Mouse (Mus musculus) heart, embryonic 11.5 days (tissue): ENCODE results near the gene Ephb3. TPM values are rescaled to one million over a fixed set of nuclear protein-coding genes. Genes with fewer than 3 reads are reported as not detected.

Source experiments
- ATAC-seq: fragments of 200-750 bp; cut with Nextera tagmentation; replicated peaks from 2 replicates; pipeline ENCODE4 v1.8.0; 2017; ENCODE audit warnings: moderate library complexity; ENCODE audit not compliant: insufficient number of reproducible peaks, low FRiP score, low TSS enrichment
- H3K27ac ChIP-seq: fragments of 300-500 bp; sonication (generic); 2 replicates; pipeline ENCODE4 v1.5.1; 2014; ENCODE audit warnings: mild to moderate bottlenecking, low read depth, low read length
- H3K27me3 ChIP-seq: fragments of 300-500 bp; sonication (generic); 2 replicates; pipeline ENCODE4 v1.6.1; 2014; ENCODE audit warnings: mild to moderate bottlenecking, low read length, mixed read lengths; ENCODE audit not compliant: control insufficient read depth, insufficient read depth
- H3K36me3 ChIP-seq: fragments of 300-500 bp; sonication (generic); 2 replicates; pipeline ENCODE4 v1.6.1; 2014; ENCODE audit warnings: mild to moderate bottlenecking, low read length, moderate library complexity, mixed read lengths; ENCODE audit not compliant: control insufficient read depth, insufficient read depth
- H3K4me1 ChIP-seq: fragments of 300-500 bp; sonication (generic); 2 replicates; pipeline ENCODE4 v1.6.1; 2014; ENCODE audit warnings: low read length; ENCODE audit not compliant: control insufficient read depth, insufficient read depth
- H3K4me2 ChIP-seq: fragments of 300-500 bp; sonication (generic); 2 replicates; pipeline ENCODE4 v1.6.1; 2014; ENCODE audit warnings: mild to moderate bottlenecking, moderate library complexity
- H3K4me3 ChIP-seq: fragments of 300-500 bp; sonication (generic); 2 replicates; pipeline ENCODE4 v1.5.1; 2014; ENCODE audit warnings: low read depth, low read length
- H3K9ac ChIP-seq: fragments of 300-500 bp; sonication (generic); 2 replicates; pipeline ENCODE4 v1.6.1; 2014; ENCODE audit warnings: mild to moderate bottlenecking, low read depth, low read length, moderate library complexity
- H3K9me3 ChIP-seq: fragments of 300-500 bp; sonication (generic); replicated peaks from 2 replicates; pipeline ENCODE4 v1.6.1; 2016; ENCODE audit warnings: low read length; ENCODE audit not compliant: control insufficient read depth
- WGBS: fragments of 180-500 bp; shearing (Covaris S2); extraction: QIAGEN DNeasy Blood & Tissue Kit; methylation state at CpG from one replicate; pipeline ENCODE4 v1.1.7; 2014; ENCODE audit not compliant: insufficient replicate concordance; 5-methylcytosine and 5-hydroxymethylcytosine counted together
- microRNA-seq: library from miRNA; unstranded; fragments of <30 nt; microRNA quantifications from one replicate; pipeline ENCODE4, GENCODE M21; 2016; ENCODE audit warnings: borderline number of aligned reads
- polyA plus RNA-seq: library from polyadenylated mRNA; unstranded; fragments of >200 nt; fragmentation: Nextera tagmentation; extraction: Ambion mirVana; gene quantifications from 2 replicates; pipeline ENCODE4 v1.2.1, GENCODE M21; 2014

Ephb3 gene
- polyA plus RNA-seq, 1 experiment from 2014 or later: 12.9 TPM

GRCm38 (mm10) chr16:21255574-21256304 lies 51.2 kb downstream of the Ephb3 start:
- Histone ChIP-seq H3K27ac (no peak overlapping the region), H3K4me2 (no peak overlapping the region), H3K9ac (no peak overlapping the region), H3K4me1 (peaks cover 14% of the 10 kb centered on the region), H3K4me3 (no peak overlapping the region), H3K9me3 (no peaks in the 10 kb centered on the region), H3K27me3 (no peaks in the 10 kb centered on the region), H3K36me3 (no peaks in the 10 kb centered on the region)
- no peak for ATAC-seq
- 53% methylated on average over 11 of the region's 11 CpGs for WGBS

GRCm38 (mm10) chr16:21256514-21257305 lies 52.2 kb downstream of the Ephb3 start:
- no peaks in the 10 kb centered on the region for H3K9me3 ChIP-seq
- H3K36me3 ChIP-seq: no peaks in the 10 kb centered on the region
- peaks cover 14% of the 10 kb centered on the region for H3K4me1 ChIP-seq
- no peak overlapping the region for H3K4me2 ChIP-seq
- no peak overlapping the region for H3K4me3 ChIP-seq
- no peak overlapping the region for H3K27ac ChIP-seq
- ATAC-seq: no peak
- WGBS: 77% methylated on average over 12 of the region's 12 CpGs
- H3K27me3 ChIP-seq: no peaks in the 10 kb centered on the region
- no peak overlapping the region for H3K9ac ChIP-seq

- H3K9me3 ChIP-seq: no peaks in the 10 kb centered on the region
- WGBS: 81% methylated on average over 7 of the region's 7 CpGs
- H3K27ac ChIP-seq: no peak overlapping the region
- no peak overlapping the region for H3K4me3 ChIP-seq
- H3K4me1 ChIP-seq: peaks cover 6% of the 10 kb centered on the region; the same call in 1 of the 2 replicates
- H3K4me2 ChIP-seq: no peak overlapping the region
- no peak for ATAC-seq
- H3K27me3 ChIP-seq: no peaks in the 10 kb centered on the region
- no peak overlapping the region for H3K9ac ChIP-seq
- H3K36me3 ChIP-seq: no peaks in the 10 kb centered on the region
Measured at GRCm38 (mm10) chr16:21265417-21265816, 60.9 kb downstream of the Ephb3 start.

- H3K4me2 ChIP-seq: no peak overlapping the region
- H3K4me3 ChIP-seq: no peak overlapping the region
- H3K36me3 ChIP-seq: no peaks in the 10 kb centered on the region
- H3K27ac ChIP-seq: peak overlapping the region; percentile 88; the same call in 1 of the 2 replicates
- no peaks in the 10 kb centered on the region for H3K9me3 ChIP-seq
- H3K9ac ChIP-seq: no peak overlapping the region
- 55% methylated on average over 8 of the region's 8 CpGs for WGBS
- no peak for ATAC-seq
- H3K4me1 ChIP-seq: peaks cover 46% of the 10 kb centered on the region
- H3K27me3 ChIP-seq: no peaks in the 10 kb centered on the region
Measured at GRCm38 (mm10) chr16:21269775-21270174, 65.2 kb downstream of the Ephb3 start.

GRCm38 (mm10) chr16:21271773-21272247 lies 67.3 kb downstream of the Ephb3 start:
- H3K27me3 ChIP-seq: no peaks in the 10 kb centered on the region
- H3K36me3 ChIP-seq: no peaks in the 10 kb centered on the region
- H3K9ac ChIP-seq: no peak overlapping the region
- peak overlapping the region; percentile 47; the same call in 1 of the 2 replicates for H3K4me2 ChIP-seq
- H3K9me3 ChIP-seq: no peaks in the 10 kb centered on the region
- H3K4me1 ChIP-seq: peaks cover 47% of the 10 kb centered on the region
- no peak overlapping the region for H3K4me3 ChIP-seq
- peak overlapping the region; percentile 88 for H3K27ac ChIP-seq
- ATAC-seq: peak; percentile 74
- WGBS: 19% methylated on average over 6 of the region's 6 CpGs

- no peak overlapping the region for H3K4me2 ChIP-seq
- no peaks in the 10 kb centered on the region for H3K9me3 ChIP-seq
- no peak for ATAC-seq
- no peak overlapping the region for H3K4me3 ChIP-seq
- H3K4me1 ChIP-seq: peaks cover 47% of the 10 kb centered on the region
- H3K36me3 ChIP-seq: no peaks in the 10 kb centered on the region
- H3K9ac ChIP-seq: no peak overlapping the region
- peak overlapping the region; percentile 75; the same call in 1 of the 2 replicates for H3K27ac ChIP-seq
- no peaks in the 10 kb centered on the region for H3K27me3 ChIP-seq
- 34% methylated on average over 4 of the region's 4 CpGs for WGBS
Measured at GRCm38 (mm10) chr16:21272748-21273147, 68.2 kb downstream of the Ephb3 start.

Small RNAs within 50 kb of the gene (microRNA-seq; reads per million reads assigned to microRNA genes)
- gene Mir7680: 0.27 reads per million

Other genes starting within 250 kb of the Ephb3 start
- 0.38 TPM in 1 of 2 replicates, not detected in the other for gene Teddm3, start 50.8 kb upstream of the Ephb3 start, polyA plus RNA-seq
- 22.5 and 26.7 TPM in 2 replicates for gene Vps8, start 218.4 kb downstream of the Ephb3 start, polyA plus RNA-seq